In genomic region chr1:43264407-43264889, GRCm38 (mm10) we compare ENCODE assay signal across 7 mouse cellular contexts.
DNase-seq lines count a peak whose midpoint lies in the region; ATAC-seq lines count a peak whose summit lies in the region.

No protein-coding gene starts in this region.

- no peak overlapping the region for H3K27ac ChIP-seq in midbrain, embryonic 14.5 days (replicated peaks; ENCODE audit: low read depth, low read length)

- peak overlapping the region; percentile 34 for H3K4me2 ChIP-seq in midbrain, embryonic 14.5 days (ENCODE audit: low read length)

- H3K4me3 ChIP-seq in midbrain, embryonic 14.5 days (replicated peaks; ENCODE audit: low read depth, low read length), result no peak overlapping the region

- intact Hi-C loops in left cerebral cortex, postnatal 4 days (cut with DNase I), result loop anchor here (10.0 kb wide), 1 partner anchor 350 kb away; no protein-coding TSS in a partner anchor

- 0 out of 2 replicates have a peak, but pooled peaks cover 3% of the 10 kb centered on the region for H3K4me1 ChIP-seq in midbrain, embryonic 14.5 days (ENCODE audit: control insufficient read depth, insufficient read depth, low read length)

- peak; percentile 74 for DNase-seq in adrenal gland, adult 2 months
- DNase-seq in embryo, embryonic 11.5 days (ENCODE audit: low read depth, low spot score), result peak; percentile 70
- DNase-seq in heart, adult 18-20 months, result peak; percentile 70 to 87
- peak; percentile 78 for DNase-seq in kidney, adult 18-20 months
- DNase-seq in left cerebral cortex, postnatal 4 days, result peak; percentile 57
- peak; percentile 91 for DNase-seq in midbrain, embryonic 14.5 days
- DNase-seq in spleen, adult 18-20 months, result peak; percentile 14 to 49

- no peaks in the 10 kb centered on the region for H3K36me3 ChIP-seq in midbrain, embryonic 14.5 days (ENCODE audit: control insufficient read depth, insufficient read depth, low read length)

- 20% methylated on average over 5 of the region's 5 CpGs for WGBS in midbrain, embryonic 14.5 days

- H3K9ac ChIP-seq in midbrain, embryonic 14.5 days (replicated peaks; ENCODE audit: low read length), result no peak overlapping the region

- no peaks in the 10 kb centered on the region for H3K27me3 ChIP-seq in midbrain, embryonic 14.5 days (ENCODE audit: control insufficient read depth, insufficient read depth, low read length)

- ATAC-seq in midbrain, embryonic 14.5 days (ENCODE audit: low FRiP score, low TSS enrichment), result peak; percentile 68

- H3K9me3 ChIP-seq in midbrain, embryonic 14.5 days (ENCODE audit: control insufficient read depth, low read length), result no peaks in the 10 kb centered on the region

Comparison
In these comparisons a context has a peak if more than half of its experiments do, and no peak if none do; other contexts are left out.
1. DNase-seq: peak in every context shown above with its lines; median percentile 91 in midbrain, embryonic 14.5 days; 78 in heart, adult 18-20 months; 78 in kidney, adult 18-20 months; 74 in adrenal gland, adult 2 months; 70 in embryo, embryonic 11.5 days; 57 in left cerebral cortex, postnatal 4 days; 32 in spleen, adult 18-20 months.